Mouse (Mus musculus) midbrain, embryonic 11.5 days (tissue): ENCODE data around the gene Gpr87. TPM values are rescaled to one million over a fixed set of nuclear protein-coding genes. Genes with fewer than 3 reads are reported as not detected.

Experiments used
- ATAC-seq: fragments of 200-750 bp; cut with Nextera tagmentation; 2 replicates; pipeline ENCODE4 v1.8.0; 2017; ENCODE audit warnings: moderate TSS enrichment, moderate library complexity; ENCODE audit not compliant: low FRiP score
- DNase-seq: peaks from one replicate; pipeline ENCODE4 v3.0.0; 2015; ENCODE audit warnings: low spot score; ENCODE audit errors: missing footprints
- H3K27ac ChIP-seq: fragments of 300-500 bp; sonication (generic); 2 replicates; pipeline ENCODE4 v1.5.1; 2014; ENCODE audit warnings: low read depth, low read length
- H3K27me3 ChIP-seq: fragments of 300-500 bp; sonication (generic); 2 replicates; pipeline ENCODE4 v1.6.1; 2014; ENCODE audit warnings: mild to moderate bottlenecking, low read length, moderate library complexity, mixed read lengths; ENCODE audit not compliant: control insufficient read depth, insufficient read depth
- H3K36me3 ChIP-seq: fragments of 300-500 bp; sonication (generic); 2 replicates; pipeline ENCODE4 v1.6.1; 2014; ENCODE audit warnings: mild to moderate bottlenecking, low read length, moderate library complexity, mixed read lengths; ENCODE audit not compliant: control insufficient read depth, insufficient read depth
- H3K4me1 ChIP-seq: fragments of 300-500 bp; sonication (generic); 2 replicates; pipeline ENCODE4 v1.6.1; 2014; ENCODE audit warnings: low read length; ENCODE audit not compliant: control insufficient read depth, insufficient read depth
- H3K4me2 ChIP-seq: fragments of 300-500 bp; sonication (generic); 2 replicates; pipeline ENCODE4 v1.6.1; 2014; ENCODE audit warnings: mild to moderate bottlenecking, moderate library complexity
- H3K4me3 ChIP-seq: fragments of 300-500 bp; sonication (generic); 2 replicates; pipeline ENCODE4 v1.5.1; 2014; ENCODE audit warnings: low read depth, low read length
- H3K9ac ChIP-seq: fragments of 300-500 bp; sonication (generic); 2 replicates; pipeline ENCODE4 v1.6.1; 2014; ENCODE audit warnings: low read length
- H3K9me3 ChIP-seq: fragments of 300-500 bp; sonication (generic); 2 replicates; pipeline ENCODE4 v1.6.1; 2016; ENCODE audit warnings: low read length; ENCODE audit not compliant: control insufficient read depth
- WGBS: fragments of 180-500 bp; shearing (Covaris S2); extraction: QIAGEN DNeasy Blood & Tissue Kit; methylation state at CpG from one replicate; pipeline ENCODE4 v1.1.7; 2014; 5-methylcytosine and 5-hydroxymethylcytosine counted together
- polyA plus RNA-seq: library from polyadenylated mRNA; unstranded; fragments of >200 nt; fragmentation: Nextera tagmentation; extraction: Ambion mirVana; gene quantifications from 2 replicates; pipeline ENCODE4 v1.2.1, GENCODE M21; 2014

Gene Gpr87
- polyA plus RNA-seq = 0.23 and 0.26 TPM in 2 replicates

DNA sequence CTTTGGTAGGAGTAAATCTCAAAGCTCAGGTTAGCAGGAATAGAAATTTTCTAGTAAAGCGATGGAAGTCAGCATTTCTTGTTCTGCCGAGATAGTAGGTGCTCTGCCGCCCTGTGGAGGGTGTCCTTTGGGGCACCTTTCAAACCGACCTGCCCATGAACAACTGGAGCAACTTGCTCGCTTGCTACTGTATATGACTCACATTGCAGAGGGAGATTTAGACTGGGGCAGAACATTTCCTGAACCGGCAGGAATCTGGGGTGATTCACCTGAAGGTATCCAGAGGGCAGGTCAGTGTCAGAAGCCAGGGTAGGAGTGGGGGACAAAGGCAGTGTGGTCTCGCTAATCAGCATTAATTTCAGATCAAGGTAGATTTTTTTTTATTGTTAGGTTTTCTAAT lies at the start of gene Gpr87:
Gene Gpr87, minus strand, starts transcription at position 167 of the 400 bp plus-strand sequence.
- no peaks in the 10 kb centered on the region for H3K4me1 ChIP-seq
- ATAC-seq = no peak
- H3K4me2 ChIP-seq = no peak within 1 kb of the TSS

DNA sequence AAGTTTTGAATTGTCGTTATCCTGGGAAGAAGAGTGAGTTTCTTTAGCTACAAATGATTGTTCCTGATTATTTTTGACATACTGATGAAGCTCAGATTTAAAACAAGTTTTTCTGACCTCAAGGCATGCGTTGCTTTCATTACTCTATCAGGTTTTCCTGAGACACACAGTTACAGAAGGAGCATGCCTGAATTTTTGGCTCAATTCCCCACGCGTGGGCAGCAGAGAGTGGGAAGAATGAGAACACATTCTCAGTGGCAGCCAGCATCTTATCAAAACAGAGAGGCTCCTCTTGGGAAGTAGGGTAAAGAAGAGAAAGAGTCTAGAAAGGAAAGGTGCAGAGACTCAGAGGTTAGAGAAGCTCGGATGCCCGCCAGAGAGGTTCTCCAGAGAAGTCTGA lies 48.5 kb upstream of the Gpr87 start:
- no peak for ATAC-seq
- 84% methylated on average over 6 of the region's 6 CpGs for WGBS
- H3K4me1 ChIP-seq = no peaks in the 10 kb centered on the region
- H3K36me3 ChIP-seq = no peaks in the 10 kb centered on the region
- no peak for DNase-seq
- no peak overlapping the region for H3K4me3 ChIP-seq
- H3K27me3 ChIP-seq = no peaks in the 10 kb centered on the region
- H3K9me3 ChIP-seq = no peaks in the 10 kb centered on the region
- H3K27ac ChIP-seq = no peak overlapping the region
- H3K9ac ChIP-seq = no peak overlapping the region
- H3K4me2 ChIP-seq = no peak overlapping the region

More for the DNA sequence above, at the start of gene Gpr87:
- Histone ChIP-seq H3K27me3 (no peaks in the 10 kb centered on the region), H3K9me3 (no peaks in the 10 kb centered on the region), H3K27ac (no peak within 1 kb of the TSS), H3K9ac (no peak within 1 kb of the TSS), H3K36me3 (no peaks in the 10 kb centered on the region), H3K4me3 (no peak within 1 kb of the TSS)
- 87% methylated on average over 7 of the region's 7 CpGs for WGBS
- peak; percentile 49 for DNase-seq

DNA sequence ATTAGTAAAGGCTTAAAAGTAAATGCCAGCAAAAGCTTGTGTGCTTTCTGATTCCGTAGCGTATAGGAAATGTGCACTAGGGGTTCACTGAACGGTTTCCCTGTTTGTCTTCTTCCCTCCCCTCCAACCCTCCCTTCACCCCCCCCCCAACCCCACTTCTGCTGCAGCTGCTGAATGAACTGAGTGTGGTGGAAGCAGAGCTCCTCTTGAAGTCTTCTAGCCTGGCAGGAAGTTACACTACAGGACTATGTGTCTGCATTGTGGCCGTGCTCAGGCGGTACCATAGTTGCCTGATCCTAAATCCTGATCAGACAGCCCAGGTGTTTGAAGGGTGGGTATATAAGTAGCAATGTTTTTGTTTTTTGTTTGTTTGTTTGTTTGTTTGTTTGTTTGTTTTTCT lies 40.0 kb upstream of the Gpr87 start:
- Histone ChIP-seq H3K36me3 (no peaks in the 10 kb centered on the region), H3K4me2 (no peak overlapping the region), H3K27me3 (no peaks in the 10 kb centered on the region), H3K27ac (no peak overlapping the region), H3K9me3 (no peaks in the 10 kb centered on the region), H3K4me1 (no peaks in the 10 kb centered on the region), H3K9ac (no peak overlapping the region), H3K4me3 (no peak overlapping the region)
- DNase-seq (no peak), ATAC-seq (no peak)
- WGBS = 82% methylated on average over 5 of the region's 5 CpGs

GRCm38 (mm10) chr3:59230912-59231311 lies 36.0 kb upstream of the Gpr87 start:
- no peak for ATAC-seq
- Histone ChIP-seq H3K9ac (no peak overlapping the region), H3K27ac (no peak overlapping the region), H3K27me3 (no peaks in the 10 kb centered on the region), H3K4me1 (no peaks in the 10 kb centered on the region), H3K4me2 (no peak overlapping the region), H3K4me3 (no peak overlapping the region), H3K9me3 (no peaks in the 10 kb centered on the region), H3K36me3 (no peaks in the 10 kb centered on the region)
- 83% methylated on average over 3 of the region's 3 CpGs for WGBS
- DNase-seq = no peak

GRCm38 (mm10) chr3:59228730-59229551 lies 34.0 kb upstream of the Gpr87 start:
- WGBS = 76% methylated on average over 10 of the region's 10 CpGs
- Histone ChIP-seq H3K9ac (no peak overlapping the region), H3K4me1 (no peaks in the 10 kb centered on the region), H3K9me3 (no peaks in the 10 kb centered on the region), H3K27me3 (no peaks in the 10 kb centered on the region), H3K36me3 (no peaks in the 10 kb centered on the region), H3K4me3 (no peak overlapping the region), H3K27ac (no peak overlapping the region), H3K4me2 (no peak overlapping the region)
- ATAC-seq = no peak
- DNase-seq = peak; percentile 59

GRCm38 (mm10) chr3:59227696-59228095 lies 32.8 kb upstream of the Gpr87 start:
- Histone ChIP-seq H3K27ac (no peak overlapping the region), H3K36me3 (no peaks in the 10 kb centered on the region), H3K4me2 (no peak overlapping the region), H3K9me3 (no peaks in the 10 kb centered on the region), H3K4me3 (no peak overlapping the region), H3K9ac (no peak overlapping the region), H3K4me1 (no peaks in the 10 kb centered on the region), H3K27me3 (no peaks in the 10 kb centered on the region)
- no peak for ATAC-seq
- WGBS = 98% methylated on average over 9 of the region's 9 CpGs
- DNase-seq = no peak

DNA sequence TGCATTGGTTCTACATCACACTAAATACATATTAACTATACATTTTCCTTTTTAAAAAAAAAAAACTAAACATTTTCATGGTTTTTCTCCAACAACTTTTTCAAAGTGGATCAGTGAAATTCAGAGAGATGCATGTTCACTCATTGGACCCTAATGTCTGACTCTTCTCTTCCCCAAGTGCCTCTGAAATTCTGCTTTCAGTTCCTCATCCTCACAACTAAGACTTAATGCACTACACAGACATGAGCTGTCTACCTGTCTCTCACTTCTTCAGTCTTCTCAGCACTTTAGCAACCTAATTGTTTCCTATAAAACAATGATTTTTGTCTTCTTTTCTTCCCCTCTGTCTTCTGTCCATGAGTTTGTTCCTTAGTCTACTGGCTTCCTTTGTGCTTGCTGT lies 30.5 kb upstream of the Gpr87 start:
- DNase-seq = no peak
- no peak overlapping the region for H3K27ac ChIP-seq
- no peak overlapping the region for H3K4me3 ChIP-seq
- no peaks in the 10 kb centered on the region for H3K4me1 ChIP-seq
- H3K9me3 ChIP-seq = no peaks in the 10 kb centered on the region
- no peaks in the 10 kb centered on the region for H3K27me3 ChIP-seq
- no peak overlapping the region for H3K4me2 ChIP-seq
- no peak for ATAC-seq
- no peaks in the 10 kb centered on the region for H3K36me3 ChIP-seq
- H3K9ac ChIP-seq = no peak overlapping the region

GRCm38 (mm10) chr3:59222303-59222702 lies 27.4 kb upstream of the Gpr87 start:
- Histone ChIP-seq H3K27me3 (no peaks in the 10 kb centered on the region), H3K9ac (no peak overlapping the region), H3K9me3 (no peaks in the 10 kb centered on the region), H3K27ac (no peak overlapping the region), H3K4me2 (no peak overlapping the region), H3K36me3 (no peaks in the 10 kb centered on the region), H3K4me1 (no peaks in the 10 kb centered on the region), H3K4me3 (no peak overlapping the region)
- no peak for ATAC-seq
- 91% methylated on average over 2 of the region's 2 CpGs for WGBS
- DNase-seq = no peak

DNA sequence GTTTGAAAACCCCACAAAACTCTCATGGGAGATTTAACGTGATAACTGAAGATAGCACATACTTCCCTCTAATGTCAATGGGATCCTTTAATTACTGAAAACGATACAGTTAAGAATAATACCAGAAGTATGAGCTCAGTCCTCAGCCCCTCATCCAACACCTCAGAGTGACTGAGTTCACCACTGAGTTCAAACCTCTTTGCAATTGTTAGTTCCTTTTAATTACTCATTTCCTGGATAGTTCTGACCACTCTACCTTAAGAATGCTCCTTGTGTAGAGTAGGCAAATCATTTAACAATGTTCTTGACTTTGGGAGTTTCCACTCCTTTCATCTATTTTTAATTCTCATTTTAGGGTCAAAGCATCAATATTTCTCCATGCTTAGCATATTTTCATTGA lies 24.4 kb upstream of the Gpr87 start:
- Histone ChIP-seq H3K9me3 (no peaks in the 10 kb centered on the region), H3K4me3 (no peak overlapping the region), H3K27me3 (no peaks in the 10 kb centered on the region), H3K4me2 (no peak overlapping the region), H3K36me3 (no peaks in the 10 kb centered on the region), H3K9ac (no peak overlapping the region), H3K27ac (no peak overlapping the region), H3K4me1 (no peaks in the 10 kb centered on the region)
- DNase-seq = no peak
- WGBS = 92% methylated on average over 2 of the region's 2 CpGs
- no peak for ATAC-seq
